Mouse (Mus musculus) retina, adult 2 months (tissue): ENCODE data around the gene Impg2.

Experiments used
- DNase-seq: peaks from one replicate; pipeline ENCODE4 v3.0.0-alpha.2; 2012; ENCODE audit warnings: low read depth, low spot score

Impg2 gene

DNA sequence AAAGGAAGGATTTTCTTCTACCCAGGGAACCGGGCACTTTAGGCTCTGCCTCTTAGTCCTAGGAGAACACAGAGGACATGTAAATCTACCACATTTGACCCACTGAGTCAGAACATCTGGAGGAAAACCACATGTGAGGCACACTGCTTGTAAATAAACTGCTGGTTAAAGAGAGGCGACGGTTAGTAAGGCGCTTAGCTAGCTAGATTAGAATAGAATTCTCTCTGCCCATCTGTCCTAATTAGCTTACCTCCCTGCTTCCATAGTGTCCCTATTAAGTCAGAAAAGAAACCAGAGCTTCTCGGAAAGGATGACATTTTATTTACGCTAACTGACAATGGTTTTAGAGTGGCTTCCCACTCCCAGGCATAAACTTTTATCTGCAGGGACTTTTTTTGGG lies at the start of gene Impg2:
Impg2 (plus strand) TSS at position 263 of the 400 bp plus-strand sequence.
- peak; percentile 64 for DNase-seq

DNA sequence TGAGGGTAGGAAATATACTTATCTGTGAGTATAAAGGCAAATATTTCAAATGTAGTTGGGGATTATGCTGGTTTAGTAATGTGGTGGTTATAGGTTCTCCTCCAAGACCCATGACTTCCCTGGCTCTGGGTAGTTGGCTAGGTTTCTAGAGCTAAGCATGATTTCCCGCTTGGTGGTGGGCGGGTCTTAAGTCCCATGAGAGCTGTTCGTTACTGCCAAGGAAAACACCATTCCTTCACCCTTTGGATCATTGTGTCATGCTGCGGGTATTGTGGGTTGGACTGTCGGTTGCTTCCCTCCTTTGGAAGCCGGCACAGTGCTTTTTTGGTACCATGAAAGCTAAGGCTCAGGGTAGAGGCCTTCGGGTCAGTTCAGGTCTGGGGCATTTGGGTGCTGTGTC lies 40.6 kb upstream of the Impg2 start:
- DNase-seq, result no peak

GRCm38 (mm10) chr16:56170247-56170646 lies 33.9 kb upstream of the Impg2 start:
- no peak for DNase-seq

DNA sequence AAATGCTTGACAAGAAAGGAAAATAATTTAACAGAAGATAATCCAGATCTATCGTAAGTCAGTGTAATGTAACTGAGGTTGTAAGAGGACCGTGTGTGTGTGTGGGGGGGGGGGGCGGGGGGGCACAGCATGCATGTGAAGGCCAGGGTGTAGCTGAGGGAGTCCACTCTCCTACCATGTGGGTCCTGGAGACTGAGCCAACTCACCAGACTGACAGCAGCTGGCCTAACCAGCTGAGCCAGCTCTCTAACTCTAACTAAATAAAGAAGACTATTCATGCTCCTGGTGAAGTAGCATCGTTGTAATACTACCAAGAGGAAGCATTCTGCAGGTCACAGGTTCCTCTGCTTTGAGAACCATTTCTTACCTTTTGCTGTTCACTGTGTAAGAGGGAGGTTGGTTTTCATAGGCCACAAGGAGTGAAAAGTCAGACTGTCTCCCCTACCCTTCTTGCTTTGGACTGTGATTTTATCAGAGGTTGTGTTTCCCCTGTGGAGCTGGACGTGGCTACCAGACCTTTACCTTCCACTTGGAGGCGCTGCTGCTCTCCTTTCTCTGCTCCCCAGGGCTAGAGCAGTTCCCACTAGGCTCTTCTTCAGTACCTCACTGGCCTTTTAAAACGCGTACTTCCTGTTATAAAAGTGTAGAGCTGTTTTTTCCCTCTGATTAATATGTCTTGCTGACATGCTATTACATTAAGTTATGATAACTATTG lies 28.1 kb upstream of the Impg2 start:
- DNase-seq, result peak; percentile 33

- DNase-seq, result no peak
Observed at GRCm38 (mm10) chr16:56186863-56187262, 17.2 kb upstream of the Impg2 start.

GRCm38 (mm10) chr16:56188198-56188597 lies 15.9 kb upstream of the Impg2 start:
- peak; percentile 59 for DNase-seq

- no peak for DNase-seq
Observed at GRCm38 (mm10) chr16:56212740-56213139, 8.6 kb downstream of the Impg2 start.

DNA sequence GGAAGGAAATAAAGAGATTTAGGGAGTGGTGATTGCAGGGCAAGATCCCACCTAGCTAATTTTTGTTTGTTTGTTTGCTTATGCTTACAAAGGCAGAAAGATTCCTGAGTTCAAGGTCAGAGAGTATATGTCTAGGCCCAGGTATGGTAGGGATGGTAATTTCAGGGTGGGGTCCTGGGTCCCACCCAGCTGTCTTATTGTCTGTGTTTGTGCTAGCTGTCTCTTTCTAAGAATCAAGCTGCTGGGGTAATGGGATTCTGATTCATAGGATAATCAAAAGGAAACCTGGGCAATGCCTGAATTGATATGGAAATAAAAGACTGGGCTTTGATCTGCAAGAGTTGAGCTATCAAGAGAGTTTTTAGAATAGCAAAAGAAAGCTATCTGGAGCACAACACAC lies 23.6 kb downstream of the Impg2 start:
- no peak for DNase-seq

DNA sequence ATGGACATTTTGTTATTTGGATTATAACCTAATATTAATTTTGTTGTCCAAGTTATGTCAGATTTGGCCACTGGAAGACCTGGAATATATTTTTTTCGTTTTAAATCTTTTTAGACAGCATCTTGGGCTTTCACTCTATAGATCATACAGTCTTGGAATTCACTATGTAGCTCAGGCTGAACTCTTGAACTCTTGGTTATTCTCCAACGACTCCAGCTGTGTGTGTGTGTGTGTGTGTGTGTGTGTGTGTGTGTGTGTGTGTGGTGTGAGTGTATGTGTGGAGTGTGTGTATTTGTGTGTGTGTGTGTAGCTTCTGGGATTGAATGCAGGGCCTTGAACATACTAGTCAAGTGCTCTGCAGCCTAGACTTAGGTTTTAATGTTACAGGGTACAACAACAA lies 25.3 kb downstream of the Impg2 start:
- no peak for DNase-seq

GRCm38 (mm10) chr16:56231300-56231699 lies 27.2 kb downstream of the Impg2 start:
- no peak for DNase-seq

GRCm38 (mm10) chr16:56232736-56233135 lies 28.6 kb downstream of the Impg2 start:
- no peak for DNase-seq

GRCm38 (mm10) chr16:56246031-56246430 lies 41.9 kb downstream of the Impg2 start:
- no peak for DNase-seq

DNA sequence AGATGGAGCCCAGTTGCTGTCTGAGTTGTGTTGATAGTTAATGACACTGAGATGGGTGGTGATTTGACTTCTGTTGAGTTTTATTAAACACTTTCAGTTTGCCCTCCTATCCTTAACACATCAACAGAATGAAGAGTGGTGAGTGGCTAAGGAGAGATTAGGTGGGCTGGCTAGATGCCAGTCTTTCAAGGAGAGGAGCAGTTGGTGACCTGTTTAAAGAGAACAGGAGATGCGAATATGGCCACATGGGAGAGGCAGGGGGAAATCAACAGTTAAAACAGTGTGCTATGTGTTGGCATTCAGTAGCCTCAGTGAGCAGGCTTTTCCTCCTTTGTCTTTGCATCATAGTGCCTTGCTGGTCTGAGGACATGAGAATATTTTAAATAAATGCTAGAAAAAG lies 69.8 kb downstream of the Impg2 start:
- no peak for DNase-seq

- no peak for DNase-seq
Observed at GRCm38 (mm10) chr16:56279060-56279459, 74.9 kb downstream of the Impg2 start.

DNA sequence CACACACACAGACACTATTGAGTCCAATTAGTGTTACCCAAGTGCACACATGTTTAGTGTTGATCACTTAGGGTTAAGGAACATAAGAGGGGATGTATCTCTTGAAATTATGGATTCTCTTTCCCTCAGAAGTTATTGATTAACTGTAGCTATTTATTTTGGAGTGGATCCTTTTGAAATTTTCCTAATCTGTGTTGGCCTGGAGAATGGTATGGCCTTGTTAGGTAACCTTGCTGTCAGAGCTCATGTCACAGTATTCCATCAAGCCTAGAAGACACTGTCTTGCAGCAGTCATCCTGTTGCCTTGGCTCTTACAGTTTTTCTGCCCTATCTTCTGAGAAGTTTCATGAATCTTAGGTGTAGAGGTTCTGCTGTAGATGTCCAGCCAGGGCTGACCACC lies 75.6 kb downstream of the Impg2 start:
- no peak for DNase-seq

DNA sequence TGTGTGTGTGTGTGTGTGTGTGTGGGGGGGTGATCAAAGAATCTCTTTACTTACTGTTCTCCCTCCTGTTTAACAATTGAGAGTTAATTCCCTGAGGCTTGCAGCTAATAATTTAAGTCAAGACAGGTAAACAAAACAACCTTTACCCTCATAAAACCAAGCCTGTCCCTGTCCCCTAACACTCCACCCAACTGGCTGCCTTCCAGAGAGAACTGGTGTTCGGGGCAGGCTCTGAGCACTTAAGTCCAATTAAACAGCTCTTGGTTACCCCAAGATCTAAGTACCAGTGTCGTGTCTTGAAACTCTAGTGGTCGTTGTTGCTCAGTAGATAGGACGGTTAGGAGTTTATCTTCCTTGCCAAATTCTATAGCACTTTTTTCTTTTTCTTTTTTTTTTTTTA lies 77.2 kb downstream of the Impg2 start:
- no peak for DNase-seq

GRCm38 (mm10) chr16:56283330-56283729 lies 79.2 kb downstream of the Impg2 start:
- DNase-seq, result no peak

GRCm38 (mm10) chr16:56283873-56284272 lies 79.8 kb downstream of the Impg2 start:
- no peak for DNase-seq

DNA sequence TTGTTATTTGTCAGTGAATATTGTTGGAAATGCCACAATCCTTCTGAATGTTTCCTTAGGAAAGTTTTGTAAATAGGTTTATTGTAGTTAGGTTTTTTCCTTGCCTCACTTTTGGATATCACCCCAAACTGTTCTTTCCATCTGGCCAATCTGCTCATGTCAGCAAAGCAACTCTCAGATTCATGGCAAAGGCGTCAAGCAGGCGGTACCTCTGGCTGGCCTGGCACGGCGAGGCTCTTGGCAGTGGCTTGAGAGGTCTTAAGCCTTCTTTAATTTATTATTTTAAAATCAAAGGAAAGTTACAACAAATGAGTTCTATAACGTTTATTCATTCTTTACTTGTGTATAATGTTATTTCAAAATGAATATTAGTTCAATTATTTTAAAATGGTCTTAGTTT lies 82.0 kb downstream of the Impg2 start:
- no peak for DNase-seq

GRCm38 (mm10) chr16:56286977-56287376 lies 82.9 kb downstream of the Impg2 start:
- no peak for DNase-seq

- no peak for DNase-seq
Observed at GRCm38 (mm10) chr16:56294887-56295286, 90.8 kb downstream of the Impg2 start.

- no peak for DNase-seq
Observed at GRCm38 (mm10) chr16:56295888-56296648, 92.0 kb downstream of the Impg2 start.

DNA sequence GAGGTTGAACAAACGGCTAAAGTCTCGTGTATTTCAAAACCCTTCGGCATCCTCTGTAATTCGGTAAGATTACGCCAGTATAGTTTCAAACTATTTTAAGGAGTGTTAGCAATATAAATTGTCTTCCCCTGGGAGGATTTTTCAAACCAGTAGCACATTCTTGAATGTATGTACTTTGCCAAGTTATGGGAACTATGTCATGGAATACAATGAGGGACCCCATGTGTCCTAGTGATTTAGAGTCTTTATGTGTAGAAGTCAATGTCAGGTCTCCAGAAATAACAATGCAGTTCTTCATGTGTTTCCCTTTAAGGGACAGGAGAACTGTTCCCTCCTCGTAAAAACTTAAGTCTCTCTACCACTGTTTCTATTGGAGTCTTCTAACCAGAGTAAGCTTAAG lies 94.1 kb downstream of the Impg2 start:
- no peak for DNase-seq
